Mouse (Mus musculus) CH12.LX (cell line): Measurements from ENCODE around the gene Cnp.

Source experiments
- CTCF ChIP-seq, 2 experiments: IDR thresholded peaks in 1 of 2; conservative IDR thresholded peaks in 1 of 2; 2 replicates each; pipeline ENCODE4 v1.5.1; 2011 to 2012; ENCODE audit warnings: low read depth in 2 of 2, low read length in 2 of 2, improper control_type of control experiment in 1 of 2, inconsistent platforms in 1 of 2, mild to moderate bottlenecking in 1 of 2, moderate library complexity in 1 of 2
- ELF1 ChIP-seq: IDR thresholded peaks from 2 replicates; pipeline ENCODE4 v1.6.1; 2014; ENCODE audit warnings: low read depth, mild to moderate bottlenecking, inconsistent platforms, low read length, improper control_type of control experiment
- EP300 ChIP-seq: IDR thresholded peaks from 2 replicates; pipeline ENCODE4 v1.6.1; 2011; ENCODE audit warnings: low read length, improper control_type of control experiment
- HCFC1 ChIP-seq: IDR thresholded peaks from 2 replicates; pipeline ENCODE4 v1.6.1; 2012; ENCODE audit warnings: low read depth, mild to moderate bottlenecking, inconsistent platforms, low read length, improper control_type of control experiment
- MAFK ChIP-seq: IDR thresholded peaks from 2 replicates; pipeline ENCODE4 v1.6.1; 2011; ENCODE audit warnings: low read length, improper control_type of control experiment; ENCODE audit not compliant: insufficient replicate concordance
- MAX ChIP-seq: IDR thresholded peaks from 2 replicates; pipeline ENCODE4 v1.6.1; 2011; ENCODE audit warnings: low read length, improper control_type of control experiment
- MAZ ChIP-seq: IDR thresholded peaks from 2 replicates; pipeline ENCODE4 v1.6.1; 2012; ENCODE audit warnings: low read depth, mild to moderate bottlenecking, inconsistent platforms, low read length, improper control_type of control experiment, moderate library complexity
- POLR2A ChIP-seq: IDR thresholded peaks from 2 replicates; pipeline ENCODE4 v1.6.1; 2011; ENCODE audit warnings: low read depth, mild to moderate bottlenecking, improper control_type of control experiment, low read length
- ZMIZ1 ChIP-seq: IDR thresholded peaks from 2 replicates; pipeline ENCODE4 v1.6.1; 2012; ENCODE audit warnings: low read depth, mild to moderate bottlenecking, inconsistent platforms, low read length, improper control_type of control experiment

DNA sequence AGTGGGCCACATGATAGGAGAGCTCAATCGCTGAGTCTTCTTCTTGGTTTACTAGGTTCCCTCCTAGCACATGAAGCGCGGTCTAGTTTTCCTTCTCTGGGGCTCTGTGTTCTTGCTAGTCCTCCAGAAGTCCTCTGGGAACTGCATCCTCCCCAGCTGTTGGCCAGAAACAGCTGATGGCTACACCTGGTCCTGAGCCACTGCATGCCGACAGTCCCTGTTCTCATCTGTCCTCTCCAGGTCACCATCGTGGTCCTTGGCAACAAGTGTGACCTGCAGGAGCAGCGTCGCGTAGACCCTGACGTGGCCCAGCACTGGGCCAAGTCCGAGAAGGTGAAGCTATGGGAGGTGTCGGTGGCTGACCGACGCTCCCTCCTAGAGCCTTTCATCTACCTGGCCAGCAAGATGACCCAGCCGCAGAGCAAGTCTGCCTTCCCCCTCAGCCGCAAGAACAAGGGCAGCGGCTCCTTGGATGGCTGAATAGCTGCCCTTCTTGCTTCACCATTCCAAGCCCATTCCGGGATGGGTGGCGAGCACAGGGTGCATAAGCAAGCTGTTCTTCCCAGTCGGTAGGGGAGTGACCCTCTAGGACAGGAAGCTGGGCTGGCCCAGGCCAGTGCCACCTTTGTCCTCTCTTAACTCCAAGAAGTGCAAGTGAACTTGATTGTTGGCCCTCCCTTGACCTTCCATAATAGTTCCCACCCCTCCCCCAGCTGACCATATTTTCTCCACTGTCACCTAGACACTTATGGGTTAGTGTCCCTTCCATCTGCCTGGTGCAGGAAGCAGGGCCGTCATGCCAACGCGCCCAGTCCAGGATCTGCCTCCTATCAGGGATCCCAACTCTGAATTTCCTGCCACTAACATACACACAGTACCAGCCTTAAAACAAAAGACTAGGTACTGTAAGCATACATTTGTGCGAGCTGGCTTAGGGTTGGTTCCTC is 51.3 kb downstream of the Cnp start:
- no peak for TF ChIP-seq EP300
- TF ChIP-seq CTCF (conservative IDR thresholded peaks at IDR 0.05 in 1 of 2, IDR thresholded peaks at IDR 0.05 in 1 of 2; ENCODE audit: low read depth in 2 of 2, low read length in 2 of 2) = no peak
- no peak for TF ChIP-seq POLR2A
- no peak for TF ChIP-seq ELF1
- no peak for TF ChIP-seq ZMIZ1
- TF ChIP-seq MAZ = no peak
- no peak for TF ChIP-seq MAFK
- TF ChIP-seq HCFC1 = no peak
- TF ChIP-seq MAX = no peak
